Mouse (Mus musculus) heart, adult 2 months (tissue): ENCODE results near the gene Sik1.

Experiments
- CTCF ChIP-seq: fragments of 200-600 bp; IDR thresholded peaks from 2 replicates; pipeline ENCODE4 v1.8.1; 2022; ENCODE audit warnings: antibody characterized with exemption, mild to moderate bottlenecking, moderate library complexity
- EP300 ChIP-seq: fragments of 200-500 bp; IDR thresholded peaks from 2 replicates; pipeline ENCODE4 v1.6.1; 2011; ENCODE audit warnings: low read depth, low read length, control low read depth; ENCODE audit not compliant: insufficient read depth

DNA sequence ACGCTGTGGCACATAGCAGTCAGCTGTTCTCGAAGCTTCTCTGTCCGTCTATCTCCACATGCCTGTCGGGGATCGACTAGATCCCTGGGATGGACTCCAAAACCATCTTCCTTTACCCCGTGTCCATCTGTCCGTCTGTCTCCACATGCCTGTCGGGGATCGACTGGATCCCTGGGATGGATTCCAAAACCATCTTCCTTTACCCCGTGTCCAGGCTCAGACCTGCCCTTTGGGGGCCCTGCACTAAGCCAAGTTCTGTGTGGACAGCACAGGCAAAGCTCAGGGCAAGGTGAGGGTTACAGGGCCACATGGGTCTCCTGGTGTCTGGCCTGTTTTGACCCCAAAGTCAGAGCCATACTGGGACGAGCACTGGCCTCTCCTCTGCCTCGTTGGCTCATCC lies 19.1 kb upstream of the Sik1 start:
- TF ChIP-seq CTCF (no peak), EP300 (no peak)
